Mouse (Mus musculus) small intestine, adult 2 months (tissue): ENCODE results near the gene Rngtt.

ENCODE experiments used
- CTCF ChIP-seq: fragments of 200-500 bp; IDR thresholded peaks from 2 replicates; pipeline ENCODE4 v1.5.1; 2012; ENCODE audit warnings: low read depth, mild to moderate bottlenecking, control low read depth, inconsistent platforms, low read length, moderate library complexity, mixed read lengths; ENCODE audit not compliant: insufficient replicate concordance, insufficient read length; ENCODE audit errors: extremely low read depth
- POLR2A ChIP-seq: fragments of 200-500 bp; IDR thresholded peaks from 2 replicates; pipeline ENCODE4 v1.6.1; 2012; ENCODE audit warnings: low read depth, mild to moderate bottlenecking, control low read depth, inconsistent platforms, low read length, moderate library complexity

DNA sequence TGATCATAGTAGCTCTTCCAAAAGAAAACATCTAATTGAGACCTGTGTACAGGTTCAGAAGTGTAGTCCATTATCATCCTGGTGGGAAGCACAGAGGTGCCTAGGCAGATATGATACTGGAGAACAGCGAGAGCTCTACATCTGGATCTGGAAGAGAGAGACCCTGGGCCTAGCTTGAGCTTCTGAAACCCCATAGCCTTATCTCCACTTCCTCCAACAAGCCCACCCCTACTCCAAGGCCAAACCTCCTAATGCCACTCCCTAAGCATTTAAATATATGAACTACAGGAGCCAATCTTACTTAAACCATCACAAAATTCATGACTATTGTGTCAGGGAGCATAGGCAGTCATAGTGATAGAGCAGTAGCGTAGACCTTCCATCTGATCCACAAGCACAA is 184.3 kb downstream of the Rngtt start:
- no peak for TF ChIP-seq POLR2A
- TF ChIP-seq CTCF: no peak
